Mouse (Mus musculus): ENCODE measurements around the gene Asphd2.
"Not testable (repeated sequence)": the region's sequence is repeated elsewhere in the genome, so short reads cannot be mapped to it uniquely, and the experiment has no call there.

The Asphd2 gene

GRCm38 (mm10) chr5:112394779-112395443 is at the start of gene Asphd2:
TSS of gene Asphd2 (minus strand) at chr5:112394866.
- DNase-seq: no peak

DNA sequence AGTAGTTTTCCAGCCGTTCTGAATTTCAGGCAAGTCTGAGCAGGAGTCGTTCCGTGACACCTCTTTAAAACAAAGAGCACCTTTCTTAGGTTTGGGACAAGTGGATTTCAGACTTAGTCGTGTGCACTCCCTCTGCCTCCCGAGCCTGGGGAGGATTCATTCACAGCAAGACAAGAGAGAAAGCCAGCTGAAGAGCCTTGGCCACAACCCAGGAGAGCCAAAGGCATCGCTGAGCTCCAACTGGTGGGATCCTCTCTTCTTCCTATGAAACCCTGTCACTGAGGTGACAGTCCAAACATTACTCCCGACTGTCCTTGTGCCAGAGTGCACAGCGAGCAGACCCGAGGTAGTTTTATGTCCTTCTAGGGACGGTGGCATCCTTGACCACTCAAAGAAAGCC is 43.9 kb upstream of the Asphd2 start:
- peak in 1 of 2 experiments; percentile 11 for DNase-seq

- peak; percentile 63 to 80 for DNase-seq
Observed at GRCm38 (mm10) chr5:112433004-112433403, 38.3 kb upstream of the Asphd2 start.

DNA sequence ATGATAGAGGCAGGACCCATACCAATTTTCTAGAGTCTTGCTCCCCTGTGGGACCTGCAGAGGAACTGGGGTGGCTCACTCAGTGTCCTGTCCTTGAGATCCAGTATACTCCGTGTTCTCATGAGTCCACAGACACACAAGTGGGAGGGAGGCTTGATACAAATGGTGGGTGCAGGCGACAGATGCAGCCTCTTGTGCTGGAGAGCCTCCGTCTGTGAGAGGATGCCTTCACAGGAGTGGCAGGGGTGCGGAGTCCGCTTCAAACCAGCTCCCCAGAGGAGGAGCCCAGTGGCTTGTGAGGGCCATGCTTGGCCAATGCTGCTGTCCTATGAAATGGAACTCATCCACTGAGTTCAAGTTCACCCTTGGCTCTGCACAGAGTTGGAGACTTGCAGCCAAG is 37.4 kb upstream of the Asphd2 start:
- peak in 1 of 2 experiments; percentile 23 for DNase-seq

DNA sequence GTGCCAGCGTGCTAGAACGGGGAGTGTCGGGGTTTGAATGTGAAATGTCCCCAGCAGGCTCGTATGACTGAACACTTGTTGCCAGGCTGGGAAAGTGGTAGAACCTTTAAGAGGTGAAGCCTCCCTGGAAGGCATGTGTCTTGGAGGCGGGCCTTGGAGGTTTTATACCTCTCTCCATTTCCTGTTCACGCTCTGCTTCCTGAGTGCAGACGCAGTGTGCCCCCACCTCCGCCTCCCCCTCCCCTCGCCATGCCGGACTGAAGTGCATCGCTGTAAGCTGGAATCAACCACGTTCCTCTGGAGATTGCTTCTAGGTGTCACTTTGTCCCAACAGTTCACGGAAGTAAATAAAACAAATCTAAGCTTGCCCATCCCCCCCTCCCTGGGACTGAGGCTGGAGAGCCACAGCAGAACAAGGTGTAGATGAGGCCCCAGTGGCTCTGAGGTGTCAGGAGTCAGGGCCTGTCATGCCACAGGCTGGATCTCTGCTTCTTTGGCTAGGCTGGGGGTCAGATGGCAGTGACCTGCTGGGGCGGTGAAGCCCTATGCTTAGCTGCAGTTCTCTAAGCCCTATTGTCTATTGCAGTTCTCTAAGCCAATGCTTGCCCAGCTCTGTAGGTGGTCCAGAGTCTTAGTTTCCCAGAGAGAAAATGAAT is 36.6 kb upstream of the Asphd2 start:
- DNase-seq: peak in 1 of 2 experiments; percentile 41

- peak; percentile 45 to 66 for DNase-seq
Observed at GRCm38 (mm10) chr5:112428944-112429343, 34.3 kb upstream of the Asphd2 start.

GRCm38 (mm10) chr5:112427283-112427682 is 32.6 kb upstream of the Asphd2 start:
- DNase-seq: peak; percentile 46 to 74

GRCm38 (mm10) chr5:112426635-112427034 is 32.0 kb upstream of the Asphd2 start:
- peak in 1 of 2 experiments; percentile 16 for DNase-seq

DNA sequence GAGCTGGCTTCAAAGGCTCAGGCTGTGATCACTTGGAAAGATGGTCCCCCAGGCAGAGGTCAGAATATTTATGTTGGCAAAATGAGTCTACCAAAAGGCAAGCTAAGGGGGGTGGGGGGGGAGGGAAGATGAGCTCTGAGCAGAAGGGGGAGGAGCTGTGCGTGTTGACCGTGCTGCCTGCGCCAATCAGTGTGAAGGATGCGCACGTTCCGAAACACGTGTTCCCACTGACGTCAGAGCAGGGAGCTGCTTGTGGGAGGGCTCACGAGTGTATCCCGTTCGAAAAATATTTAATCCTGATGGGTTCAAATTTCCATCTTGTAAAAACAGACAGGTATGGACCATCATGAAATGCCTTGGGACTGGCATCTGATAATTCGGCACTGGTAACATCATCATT is 24.9 kb upstream of the Asphd2 start:
- peak in 1 of 2 experiments; percentile 29 for DNase-seq

DNA sequence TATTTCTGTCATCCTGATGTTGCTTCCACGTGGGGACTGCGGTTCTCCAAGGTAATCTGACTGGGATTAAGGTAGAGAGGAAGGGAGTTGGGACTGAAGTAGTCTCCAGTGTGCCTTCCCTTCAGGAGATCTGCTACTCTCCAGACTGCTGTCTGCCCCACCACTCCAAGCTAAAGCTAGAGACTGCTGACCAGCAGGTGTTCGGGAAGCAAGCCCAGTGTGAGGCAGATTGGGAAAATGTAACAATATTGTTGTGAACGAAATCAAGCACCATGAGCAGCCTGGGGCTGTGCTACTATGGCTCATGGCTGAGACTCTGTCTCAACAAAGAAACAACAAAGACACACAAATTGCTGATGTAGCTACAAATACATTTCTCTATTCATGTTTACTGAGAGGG is 23.4 kb upstream of the Asphd2 start:
- DNase-seq: no peak

GRCm38 (mm10) chr5:112416673-112417072 is 22.0 kb upstream of the Asphd2 start:
- no peak for DNase-seq

GRCm38 (mm10) chr5:112412781-112413180 is 18.1 kb upstream of the Asphd2 start:
- not testable (repeated sequence) for DNase-seq

DNA sequence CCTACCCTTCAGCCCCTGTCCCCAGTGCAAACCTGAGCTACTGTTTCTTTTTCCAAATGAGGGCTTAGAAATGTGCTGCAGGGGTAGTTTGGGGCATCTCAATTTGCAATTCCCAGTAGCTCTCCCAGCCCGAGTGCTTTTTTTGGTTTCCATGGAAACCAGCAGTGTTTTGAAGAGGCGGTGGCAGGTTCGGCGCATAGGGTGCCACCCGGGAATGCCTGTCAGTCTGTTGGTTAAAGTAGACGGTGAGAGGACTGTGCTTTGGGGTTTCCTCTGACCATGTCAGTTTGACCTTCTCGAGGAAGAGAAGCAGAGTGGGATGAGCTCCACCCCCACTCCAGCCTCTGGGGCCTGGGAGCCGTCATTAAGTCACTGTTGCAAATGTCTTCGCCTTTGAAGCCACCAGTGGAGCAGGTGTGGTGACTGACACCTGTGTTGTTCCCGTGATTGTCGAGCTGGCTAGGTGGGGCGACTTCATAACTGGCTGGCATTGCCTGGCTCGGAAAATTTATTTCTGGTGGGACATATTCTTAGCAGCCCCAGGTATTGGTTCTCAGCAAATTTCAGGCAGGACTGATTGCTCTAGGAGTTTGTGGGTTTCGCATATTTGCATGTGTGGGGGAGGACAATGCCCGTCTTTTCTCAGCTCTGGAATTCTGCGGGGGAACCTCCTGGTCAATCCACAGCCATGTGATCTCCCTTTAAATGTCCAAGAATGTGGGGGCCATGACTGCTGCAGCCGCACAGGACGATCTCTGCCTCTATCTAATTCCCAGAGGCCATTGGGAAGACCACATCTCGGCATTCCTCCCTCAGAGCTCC is 17.1 kb upstream of the Asphd2 start:
- DNase-seq: no peak

DNA sequence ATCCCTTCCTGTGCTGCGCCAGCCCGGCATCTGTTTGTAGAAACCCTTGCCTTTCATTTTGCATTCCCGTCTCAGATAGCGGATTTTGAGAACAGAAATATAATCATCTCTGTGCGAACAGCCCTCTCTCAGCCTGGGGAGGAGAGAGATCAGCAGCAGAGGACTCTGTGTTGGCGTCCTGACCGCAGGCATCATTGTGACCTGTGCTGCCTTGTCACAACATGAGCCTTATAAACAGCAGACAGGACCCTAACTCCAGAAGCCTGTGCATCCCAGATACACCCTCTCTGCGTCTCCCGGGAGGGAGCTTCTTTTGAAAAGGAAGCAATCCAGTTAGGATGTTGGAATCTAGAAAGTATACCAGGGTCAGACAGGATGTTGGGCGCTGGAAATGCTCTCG is 16.4 kb upstream of the Asphd2 start:
- no peak for DNase-seq

DNA sequence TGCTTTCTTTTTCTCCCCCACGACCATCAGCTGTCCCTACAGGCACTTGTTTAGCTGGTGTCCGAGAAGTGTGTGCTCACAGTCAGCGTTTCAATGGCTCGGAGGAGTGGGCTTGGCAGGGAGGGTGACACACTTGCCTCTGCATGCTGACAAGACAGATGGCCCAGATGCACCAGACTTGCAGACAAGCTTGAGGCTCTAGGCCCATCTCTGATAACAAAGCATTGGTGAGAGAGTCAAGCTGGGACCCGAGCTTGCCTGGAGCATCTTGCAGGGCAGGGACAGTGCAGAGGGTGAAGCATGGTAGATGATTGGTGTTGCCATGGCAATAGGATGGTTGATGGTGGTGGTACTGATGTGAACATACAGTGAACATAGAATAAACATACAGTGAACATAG is 14.6 kb upstream of the Asphd2 start:
- DNase-seq: no peak

DNA sequence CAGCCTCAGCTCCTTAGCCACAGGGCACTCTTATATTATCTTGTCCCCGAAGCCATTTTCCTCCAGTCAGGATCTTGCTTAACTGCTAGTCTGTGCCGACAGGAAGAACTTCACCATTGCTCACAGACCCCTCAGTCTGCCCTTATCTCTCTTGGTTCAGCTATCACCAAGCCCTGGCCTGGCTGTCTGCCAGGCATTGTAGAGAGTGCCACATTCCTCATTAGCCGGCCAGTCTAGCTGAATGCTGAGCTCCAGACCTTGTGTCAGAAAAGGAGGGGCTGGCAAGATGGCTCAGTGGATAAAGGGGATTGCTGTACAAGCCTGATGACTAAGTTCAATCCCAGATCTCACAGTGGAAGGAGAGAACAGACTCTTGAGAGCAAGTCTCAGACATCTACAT is 11.4 kb upstream of the Asphd2 start:
- no peak for DNase-seq

GRCm38 (mm10) chr5:112402437-112402836 is 7.8 kb upstream of the Asphd2 start:
- DNase-seq: no peak

DNA sequence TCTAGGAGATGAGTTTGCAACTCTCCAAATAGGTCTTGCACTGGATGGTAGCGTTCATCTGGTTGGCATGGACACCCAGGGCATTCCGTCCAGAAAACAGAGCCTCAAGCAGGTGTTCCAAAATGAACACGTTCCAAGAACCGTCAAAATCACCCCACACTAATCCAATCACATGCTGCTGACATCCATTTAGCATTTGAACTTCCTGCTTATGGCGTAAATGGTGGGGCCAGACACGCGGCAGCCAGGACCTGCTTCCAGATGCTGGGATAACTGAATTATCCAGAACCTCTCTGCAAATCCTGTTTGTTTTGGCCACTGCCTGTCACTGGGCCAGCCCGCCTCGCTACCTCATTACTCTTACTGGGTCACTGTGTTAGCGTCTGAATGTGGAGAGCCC is 4.6 kb upstream of the Asphd2 start:
- no peak for DNase-seq

DNA sequence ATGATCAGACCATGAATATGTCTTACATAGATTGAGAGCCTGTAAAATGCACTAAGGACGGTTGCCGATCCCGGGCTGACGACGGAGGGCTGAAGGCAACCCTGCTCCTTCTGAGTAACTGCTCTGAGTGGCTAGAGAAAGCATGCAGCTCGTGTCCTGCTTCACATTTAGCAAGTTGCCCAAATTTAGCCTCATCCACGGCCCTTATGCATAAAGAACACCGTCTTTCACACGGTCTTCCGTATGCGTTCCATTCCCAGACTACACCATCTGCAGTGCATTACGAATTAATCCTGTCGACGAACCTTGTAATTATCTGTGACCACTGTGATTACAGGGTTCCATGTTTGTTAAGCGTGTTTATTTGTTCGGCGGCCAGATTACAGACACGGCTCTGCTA is 1.4 kb upstream of the Asphd2 start:
- no peak for DNase-seq

- DNase-seq: no peak
Observed at GRCm38 (mm10) chr5:112394415-112394763, 277 bp downstream of the Asphd2 start.

- no peak for DNase-seq
Observed at GRCm38 (mm10) chr5:112393741-112394414, 788 bp downstream of the Asphd2 start.

GRCm38 (mm10) chr5:112391676-112392323 is 2.9 kb downstream of the Asphd2 start:
- no peak for DNase-seq

DNA sequence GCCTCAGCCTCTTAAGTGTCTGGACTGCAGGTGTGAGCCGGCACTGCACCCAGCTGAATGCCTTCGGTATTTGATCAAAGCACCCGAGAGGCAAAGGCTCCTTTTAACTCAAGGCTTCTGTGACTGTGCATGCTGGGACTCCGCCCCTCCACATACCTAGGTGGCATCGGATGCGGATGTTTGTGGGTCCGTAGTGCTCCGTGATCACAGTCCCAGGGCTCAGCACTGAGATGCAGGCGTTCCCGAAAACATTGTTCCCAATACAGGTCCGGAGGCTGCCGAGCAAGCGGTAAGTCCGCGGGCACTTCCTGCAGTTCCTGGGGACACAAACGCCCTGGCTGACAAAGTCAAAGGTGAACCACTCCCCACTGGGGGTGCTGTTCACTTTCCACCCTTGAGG is 3.7 kb downstream of the Asphd2 start:
- no peak for DNase-seq

Data from kidney, postnatal 25 days (tissue).